Mouse (Mus musculus): ENCODE results near the gene Mark3.
"Not testable (repeated sequence)": the region's sequence is repeated elsewhere in the genome, so short reads cannot be mapped to it uniquely, and the experiment has no call there.

DNA sequence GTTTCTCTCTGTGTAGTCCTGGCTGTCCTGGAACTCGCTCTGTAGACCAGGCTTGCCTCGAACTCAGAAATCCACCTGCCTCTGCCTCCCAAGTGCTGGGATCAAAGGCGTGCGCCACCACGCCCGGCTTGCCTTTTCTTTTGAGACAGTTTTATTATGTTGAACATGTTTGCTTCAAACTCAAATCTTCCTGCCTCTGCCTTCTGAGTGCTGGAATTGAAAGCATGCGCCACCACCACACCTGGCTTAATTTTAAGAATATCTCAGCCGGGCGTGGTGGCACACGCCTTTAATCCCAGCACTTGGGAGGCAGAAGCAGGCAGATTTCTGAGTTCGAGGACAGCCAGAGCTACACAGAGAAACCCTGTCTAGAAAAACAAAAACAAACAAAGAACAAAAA, 87.2 kb downstream of the Mark3 start:
- not testable (repeated sequence) for TF ChIP-seq CTCF (IDR thresholded peaks at IDR 0.05; ENCODE audit: low read depth, low read length); GATA2 (IDR thresholded peaks at IDR 0.05; ENCODE audit: borderline replicate concordance, low read depth, low read length); GATA1 (IDR thresholded peaks at IDR 0.05; ENCODE audit: borderline replicate concordance, low read length)
